Mouse (Mus musculus) lung, postnatal 4 days (tissue): ENCODE results near the gene Tacr2.

Experiments used
- DNase-seq, 2 experiments: peaks; one replicate each; pipeline ENCODE4 v3.0.0; 2021

The Tacr2 gene

DNA sequence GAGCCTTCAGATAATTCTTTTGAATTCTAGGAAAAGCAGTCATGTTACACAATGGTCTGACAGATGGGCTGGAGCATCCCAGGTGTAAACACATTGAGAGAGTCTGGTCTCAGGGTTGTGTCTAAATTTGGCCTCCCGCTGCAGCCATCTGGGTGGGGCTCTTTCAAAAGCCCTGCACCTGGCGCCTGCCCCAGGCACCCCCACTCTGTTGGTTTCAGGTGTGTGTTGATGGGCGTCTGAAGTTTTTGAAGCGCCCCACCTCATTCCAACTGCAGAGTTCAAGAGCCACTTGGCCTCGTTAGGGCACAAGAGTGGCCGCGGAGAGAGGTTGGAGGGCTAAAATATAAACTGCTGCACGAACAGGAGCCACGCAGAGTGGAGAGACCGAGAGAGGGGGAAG is 9.9 kb upstream of the Tacr2 start:
- DNase-seq = peak; percentile 74 to 88

DNA sequence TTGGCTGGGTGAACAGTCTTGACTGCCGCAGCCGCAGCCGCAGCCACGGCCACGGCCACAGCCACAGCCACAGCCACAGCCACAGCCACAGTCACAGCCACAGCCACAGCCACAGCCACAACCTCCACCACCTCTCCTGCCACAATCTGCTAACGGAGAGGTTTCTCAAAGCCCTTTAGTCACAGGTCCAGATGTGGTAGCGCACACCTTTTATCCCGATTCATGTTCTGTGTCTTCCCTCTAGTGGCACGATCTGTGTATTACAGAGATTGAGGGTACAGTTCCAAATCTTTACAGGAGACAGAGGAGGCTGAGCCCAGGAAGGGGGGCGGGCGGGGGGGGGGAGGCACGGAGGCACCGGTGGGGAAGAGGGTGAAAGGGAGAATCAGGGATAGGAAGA is 9.3 kb upstream of the Tacr2 start:
- peak in 1 of 2 experiments; percentile 74 for DNase-seq

DNA sequence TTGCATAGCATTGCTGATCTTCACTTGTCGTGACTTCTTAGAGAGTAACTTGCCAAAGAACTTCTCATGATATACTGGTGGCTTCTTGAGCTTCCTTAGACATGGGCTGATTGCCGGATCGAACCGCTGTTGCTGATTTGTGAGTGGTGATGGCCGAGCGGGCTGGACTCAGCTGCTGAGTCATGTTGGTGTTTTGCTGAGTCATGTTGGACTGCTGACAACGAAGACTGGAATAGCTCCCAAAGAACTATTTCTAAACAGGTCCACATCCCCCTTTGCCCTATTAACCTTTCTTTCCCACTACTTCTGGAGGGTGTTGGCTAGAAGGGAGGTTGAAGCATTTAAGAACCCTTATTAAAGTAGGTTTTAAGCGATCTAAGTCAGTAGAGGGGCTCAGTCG is 8.2 kb upstream of the Tacr2 start:
- no peak for DNase-seq

DNA sequence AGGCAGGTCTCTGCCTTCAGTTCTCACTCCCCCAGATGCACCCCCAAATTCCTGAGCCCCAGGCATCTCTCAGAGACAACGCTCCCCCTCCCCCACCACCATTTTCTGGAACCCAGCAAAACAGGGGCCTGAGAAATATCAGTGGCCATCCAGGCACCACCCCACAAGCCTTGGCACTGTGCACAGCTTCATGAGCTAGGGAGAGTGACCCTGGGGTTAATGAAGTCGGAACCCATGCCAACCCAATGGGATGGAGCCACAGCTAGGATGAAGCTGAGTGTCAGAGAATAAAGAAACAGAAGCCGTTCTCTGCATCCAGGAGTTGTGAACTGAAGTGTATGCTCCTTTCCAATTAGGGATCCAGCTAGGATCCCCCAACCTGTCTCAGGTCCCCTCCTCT is 5.1 kb upstream of the Tacr2 start:
- DNase-seq = no peak

DNA sequence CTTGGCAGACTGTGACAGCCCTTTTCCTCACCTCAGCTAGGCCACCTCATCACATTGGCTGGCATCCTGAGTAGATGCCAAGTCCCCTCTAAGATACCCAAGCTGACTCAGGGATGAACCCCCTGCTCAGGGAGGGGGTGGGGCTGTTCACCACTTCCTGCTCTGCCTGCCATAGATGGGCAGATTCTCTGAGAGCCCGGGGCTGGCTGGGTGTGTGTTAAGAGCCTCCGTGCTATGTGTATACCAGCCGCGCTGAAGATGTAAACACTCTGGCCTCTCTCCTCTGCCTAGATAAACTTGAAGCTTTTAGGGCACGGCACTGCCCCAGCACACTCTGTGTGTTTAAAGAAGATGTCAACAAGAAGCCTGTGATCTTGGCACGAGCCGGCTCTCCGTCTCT is 4.4 kb upstream of the Tacr2 start:
- DNase-seq = peak; percentile 71 to 88

DNA sequence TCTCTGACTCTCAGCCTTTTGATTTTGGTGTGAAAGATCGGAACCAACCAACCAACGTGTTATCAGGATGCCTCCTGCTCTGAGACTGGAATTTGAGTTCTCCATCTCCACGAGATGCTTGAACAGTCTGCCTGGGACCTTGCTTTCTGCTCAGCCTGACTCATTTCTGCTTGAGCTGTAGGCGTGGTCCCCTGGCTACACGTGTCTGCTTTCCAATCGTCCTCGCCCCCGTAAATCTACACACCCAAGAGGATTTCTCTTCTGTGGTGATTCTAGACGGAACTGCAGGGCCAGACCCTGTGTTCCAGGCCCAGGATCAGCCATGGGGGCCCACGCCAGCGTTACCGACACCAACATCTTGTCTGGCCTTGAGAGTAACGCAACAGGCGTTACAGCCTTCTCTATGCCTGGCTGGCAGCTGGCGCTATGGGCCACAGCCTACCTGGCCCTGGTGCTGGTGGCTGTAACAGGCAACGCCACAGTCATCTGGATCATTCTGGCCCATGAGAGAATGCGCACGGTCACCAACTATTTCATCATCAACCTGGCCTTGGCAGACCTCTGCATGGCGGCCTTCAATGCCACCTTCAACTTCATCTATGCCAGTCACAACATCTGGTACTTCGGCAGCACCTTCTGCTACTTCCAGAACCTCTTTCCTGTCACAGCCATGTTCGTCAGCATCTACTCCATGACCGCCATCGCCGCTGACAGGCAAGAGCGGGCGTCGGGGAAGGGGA is 428 bp downstream of the Tacr2 start:
- no peak for DNase-seq

DNA sequence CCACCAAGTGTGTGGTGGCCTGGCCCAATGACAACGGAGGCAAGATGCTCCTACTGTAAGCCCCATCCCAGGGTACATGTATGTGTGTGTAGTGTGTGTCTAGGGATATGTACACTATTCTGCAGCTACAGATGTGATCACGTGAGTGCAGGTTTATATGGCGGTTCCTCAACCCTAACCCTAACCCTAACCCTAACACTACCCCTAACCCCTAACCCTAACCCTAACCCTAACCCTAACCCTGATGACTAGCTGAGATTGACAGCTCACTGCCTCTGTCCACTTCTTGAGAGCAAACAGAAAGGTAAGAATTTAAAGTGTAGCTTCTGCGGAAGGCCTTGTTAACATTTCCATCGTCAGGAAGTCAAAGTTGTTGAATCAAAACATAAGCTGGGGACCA is 6.1 kb downstream of the Tacr2 start:
- DNase-seq = no peak

DNA sequence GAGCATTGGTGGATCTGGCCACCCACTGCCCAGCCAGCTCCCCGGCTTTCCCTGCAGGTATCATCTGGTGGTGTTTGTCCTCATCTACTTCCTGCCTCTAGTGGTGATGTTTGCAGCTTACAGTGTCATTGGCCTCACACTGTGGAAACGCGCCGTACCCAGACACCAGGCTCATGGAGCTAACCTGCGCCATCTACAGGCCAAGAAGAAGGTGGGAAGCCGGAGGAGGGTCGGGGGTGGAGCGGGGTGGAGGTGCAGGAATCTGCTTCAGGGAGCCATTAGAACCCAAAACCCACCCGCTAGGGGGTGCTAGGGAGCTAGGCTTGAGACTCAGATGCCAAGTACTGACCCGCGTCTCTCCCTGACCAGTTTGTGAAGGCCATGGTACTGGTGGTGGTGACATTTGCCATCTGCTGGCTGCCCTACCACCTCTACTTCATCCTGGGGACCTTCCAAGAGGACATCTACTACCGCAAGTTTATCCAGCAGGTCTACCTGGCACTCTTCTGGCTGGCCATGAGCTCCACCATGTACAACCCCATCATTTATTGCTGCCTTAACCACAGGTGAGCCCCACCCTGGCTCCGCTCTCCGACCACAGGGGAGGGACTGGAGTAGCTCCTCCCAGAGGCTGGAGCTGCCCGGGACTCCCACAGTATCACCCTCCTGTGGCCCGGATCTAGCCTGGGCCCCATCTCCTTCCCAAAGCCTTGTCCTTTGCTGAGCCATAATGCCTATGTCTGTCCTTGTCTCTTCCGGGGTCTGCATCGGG is 9.1 kb downstream of the Tacr2 start:
- DNase-seq = peak; percentile 74 to 79

DNA sequence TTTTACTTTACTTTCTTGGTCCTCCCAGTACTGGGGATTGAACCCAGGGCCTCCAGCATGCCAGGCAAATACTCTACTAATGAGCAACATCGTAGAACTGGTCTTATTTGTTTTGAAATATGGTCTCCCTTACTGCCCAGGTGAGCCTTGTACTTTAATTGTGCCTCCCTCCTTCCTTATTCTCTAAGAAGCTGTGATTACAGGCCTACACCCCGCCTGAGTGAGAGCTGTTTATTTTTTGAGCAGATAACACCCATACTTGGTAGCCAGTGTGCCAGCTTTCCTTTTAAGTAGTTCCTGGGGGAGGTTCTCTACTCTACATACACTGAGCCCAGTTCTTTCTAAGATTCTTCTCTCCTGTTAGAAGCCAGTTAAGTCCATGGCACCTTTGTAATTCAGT is 12.1 kb downstream of the Tacr2 start:
- no peak for DNase-seq

DNA sequence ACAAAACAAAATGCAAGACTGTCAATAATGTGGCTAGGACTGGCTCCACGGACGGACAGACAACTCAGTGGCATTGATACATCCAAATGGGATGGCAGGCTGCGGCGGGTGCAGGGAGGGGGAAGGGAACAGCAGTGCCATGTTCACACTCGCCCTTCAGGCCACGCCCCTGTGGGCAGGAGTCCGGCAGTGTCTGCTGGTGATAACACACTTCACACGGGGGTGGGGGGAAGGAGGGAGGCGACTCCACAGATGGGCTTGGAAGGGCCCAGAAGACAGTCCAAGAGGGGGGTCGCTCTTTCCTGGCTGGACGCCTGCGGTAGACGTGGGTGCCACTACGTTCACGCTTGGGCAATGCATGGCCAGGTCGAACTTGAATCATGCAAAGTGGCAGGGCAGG is 17.0 kb downstream of the Tacr2 start:
- DNase-seq = no peak

DNA sequence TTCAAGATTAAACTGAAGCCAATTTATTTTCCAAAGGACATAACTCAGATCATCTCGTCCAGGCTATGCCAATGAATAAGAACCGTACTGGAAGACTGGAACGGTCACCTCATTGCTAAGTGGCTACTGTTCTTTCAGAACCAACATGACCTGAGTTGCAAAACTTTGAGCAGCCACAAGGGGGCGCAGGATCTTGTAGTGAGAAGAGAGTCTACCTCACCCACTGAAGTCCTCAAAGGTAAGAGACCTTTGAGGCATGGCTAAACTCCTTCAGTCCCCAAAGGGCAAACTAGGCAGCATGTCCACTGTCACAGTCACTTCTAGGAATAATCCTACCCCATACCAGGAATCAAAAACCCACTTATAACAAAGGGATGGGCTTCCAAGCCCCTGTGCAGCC is 23.0 kb downstream of the Tacr2 start:
- DNase-seq = peak; percentile 73 to 86

DNA sequence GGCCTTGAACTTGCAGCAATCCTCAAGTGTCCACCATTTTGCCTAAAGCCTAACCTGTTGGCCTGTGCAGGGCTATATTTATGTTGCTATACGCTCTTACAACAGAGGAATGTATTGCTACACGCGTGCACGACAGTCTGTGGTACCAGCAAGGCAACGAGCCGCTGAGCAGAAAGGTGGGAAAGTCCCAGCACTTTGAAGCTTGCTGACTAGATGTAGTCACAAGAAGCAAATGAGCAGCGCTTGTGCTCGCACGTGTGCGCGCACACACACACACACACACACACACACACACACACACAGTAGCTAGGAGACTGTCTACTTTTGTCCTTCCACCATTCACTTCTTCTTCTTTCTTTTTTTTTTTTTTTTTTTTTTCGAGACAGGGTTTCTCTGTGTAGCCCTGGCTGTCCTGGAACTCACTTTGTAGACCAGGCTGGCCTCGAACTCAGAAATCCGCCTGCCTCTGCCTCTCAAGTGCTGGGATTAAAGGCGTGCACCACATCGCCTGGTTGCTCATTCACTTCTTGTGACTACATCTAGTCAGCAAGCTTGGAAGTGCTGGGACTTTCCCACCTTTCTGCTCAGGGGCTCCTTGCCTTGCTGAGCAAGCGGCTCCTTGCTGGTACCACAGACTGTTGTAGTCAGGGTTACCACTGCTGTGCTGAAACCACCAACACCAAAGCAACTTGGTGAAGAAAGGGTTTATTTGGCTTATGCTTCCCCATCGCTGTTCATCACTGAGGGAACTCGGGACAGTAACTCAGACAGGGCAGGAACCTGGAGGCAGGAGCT is 25.5 kb downstream of the Tacr2 start:
- DNase-seq = no peak

DNA sequence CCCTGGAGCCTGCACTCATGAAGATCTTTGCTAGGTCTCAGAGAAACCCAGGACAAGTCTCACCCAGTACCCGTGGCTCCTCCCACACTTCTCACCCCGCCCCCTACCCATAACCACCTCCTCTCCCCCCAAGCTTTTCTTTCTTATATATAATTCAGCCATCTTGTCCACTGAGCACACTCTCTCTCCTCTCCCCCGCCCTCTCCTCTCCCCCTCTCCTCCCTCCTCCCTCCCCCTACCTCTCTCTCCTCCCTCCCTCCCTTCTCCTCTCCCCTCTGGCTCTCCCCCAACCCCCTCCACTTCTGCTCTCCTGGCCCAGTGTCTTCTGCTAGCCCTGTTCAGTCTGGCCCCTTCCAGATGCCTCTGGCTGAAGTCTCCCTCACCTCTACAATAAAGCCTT is 26.8 kb downstream of the Tacr2 start:
- DNase-seq = no peak

DNA sequence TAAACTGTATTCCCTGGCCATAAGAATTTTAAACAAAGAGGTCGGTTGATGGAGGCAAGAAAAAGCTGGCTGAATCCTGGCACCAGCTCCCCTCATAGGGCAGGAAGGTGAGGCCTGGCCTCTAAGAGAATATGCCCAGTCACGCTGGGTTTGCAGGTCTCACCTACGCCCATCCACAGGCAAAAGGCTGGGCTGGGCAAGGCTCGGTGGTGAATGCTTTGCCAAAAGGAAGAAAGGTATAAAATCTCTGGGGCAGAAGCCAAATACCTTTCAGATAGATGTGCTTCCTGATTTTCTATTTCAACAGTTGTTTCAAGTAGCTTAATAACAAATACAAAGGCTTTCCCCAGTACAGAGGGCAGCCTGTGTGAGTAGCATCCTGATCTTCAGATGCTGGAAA is 27.4 kb downstream of the Tacr2 start:
- no peak for DNase-seq

DNA sequence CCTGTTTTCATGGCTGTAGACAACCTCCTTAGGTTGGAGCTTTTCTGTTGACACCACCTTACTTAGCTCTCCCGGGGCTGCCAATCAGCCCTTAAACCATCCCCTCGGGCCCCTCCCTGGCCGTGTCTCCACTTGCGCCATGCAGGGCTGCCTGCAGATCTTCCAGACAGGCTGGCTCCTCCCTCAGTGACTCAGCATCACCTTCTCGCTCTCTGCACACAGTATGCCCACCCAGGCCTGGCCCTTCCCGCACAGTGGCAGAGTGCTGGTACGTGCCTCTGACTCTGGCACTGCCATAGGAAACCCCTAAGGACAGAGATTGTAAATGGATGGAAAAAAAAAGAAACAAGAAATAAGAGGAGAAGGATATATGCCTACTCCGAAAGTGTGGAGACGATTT is 30.5 kb downstream of the Tacr2 start:
- no peak for DNase-seq

DNA sequence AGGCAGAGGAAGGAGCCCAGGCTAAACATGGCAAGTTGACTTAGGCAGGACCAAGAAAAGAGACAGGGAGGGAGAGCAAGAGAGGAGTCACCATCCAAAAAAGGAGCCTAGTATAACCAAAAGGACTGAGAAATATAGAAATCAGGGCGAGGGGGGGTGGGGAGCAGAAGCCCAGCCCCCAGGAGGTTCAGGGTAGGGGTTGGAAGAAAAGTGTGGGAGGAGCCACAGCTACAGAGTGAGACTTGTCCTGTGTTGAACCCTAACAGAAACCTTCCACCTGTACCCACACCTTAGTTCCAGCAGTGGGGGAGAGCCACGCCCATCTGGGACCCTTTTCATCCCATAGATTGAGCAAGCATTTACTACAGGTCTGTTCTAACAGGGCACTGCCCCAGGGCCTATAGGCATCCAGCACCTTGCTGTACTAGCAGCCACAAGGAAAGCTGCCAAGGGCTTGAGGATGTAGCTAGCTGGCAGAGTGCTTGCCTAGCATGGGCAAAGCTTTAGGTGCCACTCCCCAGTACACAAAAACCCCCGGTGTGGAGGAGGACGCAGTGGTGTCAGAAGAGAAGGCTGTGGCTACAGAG is 31.1 kb downstream of the Tacr2 start:
- DNase-seq = no peak

DNA sequence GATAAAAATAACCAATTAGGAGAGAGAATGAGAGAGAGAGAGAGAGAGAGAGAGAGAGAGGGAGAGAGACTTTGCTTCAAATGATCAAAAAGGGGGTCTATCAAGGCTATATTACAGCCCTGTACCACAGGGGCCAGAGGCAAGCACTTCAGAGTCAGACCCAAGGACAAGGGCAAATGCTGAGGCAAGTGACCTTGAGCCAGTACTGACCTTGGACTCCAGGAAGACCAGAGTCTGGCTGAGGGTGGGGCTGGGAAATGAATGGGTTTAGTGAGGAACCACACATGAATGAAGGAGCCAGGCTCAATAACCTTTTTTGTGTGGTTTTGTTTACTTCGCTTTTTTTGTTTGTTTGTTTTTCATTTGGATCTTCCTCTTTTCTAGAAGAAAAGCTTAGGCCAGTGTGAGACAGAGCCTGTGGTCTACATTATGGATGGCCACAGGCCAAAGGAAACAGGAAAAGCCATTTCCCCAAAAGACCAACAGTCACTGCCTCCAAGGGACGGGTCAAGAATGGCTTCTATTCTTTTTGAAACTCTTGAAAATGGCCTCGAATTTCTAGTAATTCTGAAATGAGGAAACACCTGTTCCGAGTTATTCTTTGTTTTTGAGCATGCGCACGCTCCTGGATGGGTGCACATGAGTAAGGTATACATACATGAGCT is 35.4 kb downstream of the Tacr2 start:
- no peak for DNase-seq

DNA sequence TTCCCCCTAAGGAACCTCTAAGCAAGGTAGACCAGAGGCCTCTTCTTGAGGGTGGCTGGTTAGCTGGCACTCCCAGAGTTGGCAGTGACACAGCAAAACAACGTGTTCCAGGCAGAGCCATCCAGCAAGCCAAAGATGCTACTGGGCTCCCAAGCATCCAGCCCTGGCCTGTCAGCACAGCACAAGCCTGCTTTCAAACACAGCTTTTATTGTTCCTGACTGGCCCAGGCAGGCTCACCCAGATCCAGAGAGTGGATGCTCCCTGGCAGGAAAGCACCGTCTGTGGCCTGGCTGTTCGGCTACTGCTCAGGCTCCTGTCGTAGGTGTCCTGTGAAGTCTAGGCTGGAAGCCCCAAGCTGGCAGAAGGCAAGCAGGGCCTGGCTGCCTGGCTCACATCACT is 41.9 kb downstream of the Tacr2 start:
- no peak for DNase-seq

DNA sequence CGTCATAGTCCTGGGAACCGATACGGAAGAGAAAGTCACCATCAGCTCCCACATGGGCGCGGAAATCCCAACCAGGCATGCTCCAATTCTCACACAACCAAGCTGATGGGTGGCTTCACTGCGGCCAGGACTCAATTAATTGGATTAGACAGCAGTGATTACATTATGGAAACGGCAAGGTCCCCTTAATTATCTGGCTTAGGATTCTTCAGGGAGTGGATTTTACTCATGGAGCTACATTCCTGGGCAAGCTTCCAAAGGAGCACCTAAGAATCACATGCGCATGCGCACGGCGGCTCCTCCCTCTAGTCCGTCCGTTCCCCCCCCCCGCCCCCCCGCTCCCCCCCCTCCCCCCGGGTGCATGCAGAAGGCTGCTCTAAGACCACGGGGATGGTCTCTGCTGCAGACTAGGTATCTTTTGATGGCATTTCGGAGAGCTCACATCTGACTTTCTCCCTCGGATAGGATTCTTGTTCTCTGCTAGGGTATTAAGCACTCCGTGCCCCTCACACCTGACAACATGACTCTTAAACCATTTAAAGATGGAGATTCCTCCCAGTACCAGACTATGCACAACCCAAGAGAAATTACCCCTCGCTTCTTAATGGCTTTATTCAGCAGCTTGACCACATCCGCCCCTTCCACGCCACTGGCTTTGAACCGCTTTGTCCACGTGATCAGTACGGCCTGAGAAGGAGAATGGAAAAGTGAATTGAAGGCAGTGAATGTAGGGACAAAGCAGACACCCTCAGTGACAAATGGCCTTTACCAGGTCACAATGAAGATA is 44.0 kb downstream of the Tacr2 start:
- peak in 1 of 2 experiments; percentile 20 for DNase-seq

DNA sequence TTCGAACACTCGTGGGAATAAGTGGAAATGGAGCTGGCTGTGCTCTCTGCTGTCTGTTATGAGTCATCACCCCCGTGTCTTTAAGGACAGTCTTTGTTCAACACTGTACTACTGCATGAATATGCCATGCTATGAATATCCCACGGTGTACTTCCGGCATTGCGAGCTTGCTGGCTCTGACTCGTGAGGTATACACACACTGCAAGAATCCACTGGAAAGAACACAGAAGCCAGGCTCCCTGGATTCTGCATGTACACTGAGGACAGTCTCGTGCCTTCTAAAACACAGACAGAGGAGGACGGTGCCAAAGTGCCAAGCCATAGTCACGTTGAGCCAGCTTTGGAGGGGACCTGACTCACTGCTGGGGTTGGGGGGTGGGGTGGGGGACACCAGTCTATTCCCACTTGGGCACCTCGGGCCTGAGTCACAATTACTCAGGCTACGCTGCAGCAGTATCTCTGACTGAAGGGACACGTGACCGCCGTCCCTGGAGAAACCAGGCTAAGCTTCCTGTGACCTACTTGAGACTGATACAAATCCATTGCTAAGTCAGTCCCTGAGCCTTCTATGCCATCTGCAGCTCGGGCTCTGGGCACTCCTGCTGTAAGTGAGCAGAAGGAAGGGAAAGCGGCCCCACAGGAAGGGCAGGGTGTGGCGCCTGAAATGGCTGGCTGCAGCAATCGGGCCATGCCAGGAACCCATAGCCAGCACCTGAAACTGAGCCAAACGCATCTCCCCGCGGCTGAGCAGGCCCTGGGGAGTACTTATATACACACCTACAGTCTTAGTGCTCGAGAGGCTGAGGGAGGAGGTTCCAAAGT is 48.0 kb downstream of the Tacr2 start:
- DNase-seq = peak; percentile 45 to 76

DNA sequence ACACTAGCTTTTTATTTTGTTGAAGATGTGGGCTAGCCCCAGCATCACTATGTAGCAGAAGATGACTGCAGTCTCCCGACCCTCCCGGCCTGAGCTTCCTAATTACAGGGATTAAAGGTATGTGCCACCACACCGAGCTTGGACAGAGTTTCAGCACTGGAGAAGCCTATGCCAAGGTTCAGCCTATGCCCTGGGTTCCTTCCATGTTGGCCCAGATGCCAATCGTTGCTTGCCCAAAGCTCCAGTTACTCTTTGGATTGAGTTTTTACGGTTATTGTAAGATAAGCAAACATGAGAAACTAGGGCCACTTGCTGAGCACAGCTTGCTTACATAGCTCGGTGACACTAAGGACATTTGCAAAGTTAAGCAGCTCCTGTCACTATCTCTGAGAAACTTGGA is 52.9 kb downstream of the Tacr2 start:
- no peak for DNase-seq
